Mouse (Mus musculus) left cerebral cortex, adult 9 months (tissue): ENCODE results near the gene Bicral.

Source experiments
- DNase-seq, 2 experiments: peaks; one replicate each; pipeline ENCODE4 v3.0.0; 2022; ENCODE audit warnings: low spot score in 2 of 2

Bicral gene

GRCm38 (mm10) chr17:46843716-46844115 is 14.6 kb downstream of the Bicral start:
- DNase-seq = no peak

GRCm38 (mm10) chr17:46843022-46843421 is 15.3 kb downstream of the Bicral start:
- no peak for DNase-seq

- no peak for DNase-seq
Observed at GRCm38 (mm10) chr17:46840304-46841010, 17.8 kb downstream of the Bicral start.

DNA sequence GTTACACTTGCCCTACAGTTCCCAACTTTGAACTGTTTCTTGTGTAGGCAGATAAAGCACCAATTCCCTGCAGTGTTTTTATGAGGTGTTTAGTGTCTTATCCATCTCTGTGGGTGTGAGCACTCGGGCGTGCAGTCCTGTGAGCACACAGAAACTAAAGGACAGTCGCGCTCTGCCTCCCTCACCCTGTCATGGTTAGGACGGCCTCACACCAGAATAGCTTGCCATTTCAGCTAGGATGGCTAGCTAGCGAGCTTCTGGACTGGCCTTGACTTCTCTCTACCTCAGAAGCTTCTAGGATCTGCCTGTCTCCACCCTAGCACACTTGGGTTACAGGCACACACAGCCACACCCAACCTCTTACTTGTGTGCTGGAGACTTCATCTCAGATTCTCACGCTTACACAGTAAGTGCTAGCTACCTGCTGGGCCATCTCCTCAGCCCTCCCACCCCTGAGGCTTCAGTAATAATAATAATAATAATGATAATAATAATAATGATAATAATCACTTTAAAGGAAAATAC is 19.8 kb downstream of the Bicral start:
- DNase-seq = no peak

DNA sequence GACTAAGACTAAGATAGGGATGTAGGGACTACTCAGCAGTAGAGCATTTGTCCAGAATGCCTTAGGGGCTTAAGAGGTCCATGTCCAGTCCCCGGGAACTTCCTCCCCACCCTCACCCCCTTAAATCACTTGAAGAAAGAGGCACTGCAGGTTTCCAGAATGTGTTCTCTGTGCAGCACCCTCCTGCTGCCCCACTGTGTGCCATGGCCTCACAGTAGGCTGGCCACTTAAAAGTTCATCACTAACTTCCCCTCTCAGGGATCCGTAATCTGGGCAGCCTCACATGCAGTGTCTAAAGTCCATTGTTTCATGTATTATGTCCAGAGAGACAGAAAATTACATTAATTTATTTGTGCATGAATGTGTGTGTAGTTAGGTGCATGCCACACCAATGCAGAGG is 20.4 kb downstream of the Bicral start:
- no peak for DNase-seq

- DNase-seq = no peak
Observed at GRCm38 (mm10) chr17:46835093-46835715, 23.1 kb downstream of the Bicral start.

GRCm38 (mm10) chr17:46832981-46833305 is 25.3 kb downstream of the Bicral start:
- DNase-seq = no peak

GRCm38 (mm10) chr17:46832101-46832980 is 25.9 kb downstream of the Bicral start:
- no peak for DNase-seq

DNA sequence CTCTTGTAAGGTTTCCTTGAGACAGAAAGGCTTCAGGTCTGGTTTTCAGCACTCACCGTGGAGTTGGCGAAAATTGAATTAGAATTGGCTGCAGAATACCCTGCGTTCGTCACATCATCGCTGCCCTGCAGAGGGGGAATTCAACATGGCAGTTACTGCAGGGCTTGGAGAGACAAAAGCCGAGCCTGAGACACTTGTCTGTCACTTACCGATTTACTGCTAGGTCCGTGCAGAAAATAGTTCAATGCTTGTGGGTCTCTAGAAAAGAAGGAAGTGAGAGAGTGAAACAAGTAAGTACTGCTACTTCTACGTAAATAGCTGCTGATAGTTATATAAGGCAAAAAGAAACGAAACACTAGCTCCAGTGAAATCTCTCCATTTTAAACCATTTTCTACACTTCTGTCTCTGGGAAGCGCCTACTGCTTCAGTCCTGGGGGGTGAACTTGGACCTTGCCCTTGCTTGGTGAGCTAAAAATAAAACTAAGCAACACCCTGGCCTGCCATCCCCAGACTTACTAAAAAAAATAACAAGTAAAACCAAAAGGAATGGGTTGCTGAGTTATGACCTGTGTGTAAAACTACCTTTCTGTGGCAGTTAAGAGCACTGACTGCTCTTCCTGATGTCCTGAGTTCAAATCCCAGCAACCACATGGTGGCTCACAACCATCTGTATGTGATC is 28.3 kb downstream of the Bicral start:
- no peak for DNase-seq

- no peak for DNase-seq
Observed at GRCm38 (mm10) chr17:46828935-46829334, 29.3 kb downstream of the Bicral start.

DNA sequence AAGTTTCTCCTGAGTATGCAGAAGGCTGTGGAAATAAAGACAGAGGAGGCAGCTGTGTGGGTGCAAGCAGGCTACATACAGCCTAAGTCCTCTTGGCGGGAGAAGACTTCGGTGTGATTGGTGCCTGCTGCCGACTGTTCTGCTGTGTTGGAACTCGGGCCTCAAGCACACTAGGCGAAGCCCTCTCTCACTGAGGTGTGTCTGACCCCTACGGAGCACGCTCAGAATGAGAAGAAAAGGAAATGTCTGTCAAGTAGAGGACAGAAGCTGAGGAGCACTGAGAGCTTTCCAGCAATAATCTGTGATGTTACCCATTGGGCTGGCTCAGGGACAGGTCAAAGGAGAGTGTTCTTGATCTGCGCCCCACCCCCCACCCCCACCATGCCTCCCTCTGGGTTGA is 35.2 kb downstream of the Bicral start:
- DNase-seq = no peak

- no peak for DNase-seq
Observed at GRCm38 (mm10) chr17:46820628-46821027, 37.7 kb downstream of the Bicral start.

DNA sequence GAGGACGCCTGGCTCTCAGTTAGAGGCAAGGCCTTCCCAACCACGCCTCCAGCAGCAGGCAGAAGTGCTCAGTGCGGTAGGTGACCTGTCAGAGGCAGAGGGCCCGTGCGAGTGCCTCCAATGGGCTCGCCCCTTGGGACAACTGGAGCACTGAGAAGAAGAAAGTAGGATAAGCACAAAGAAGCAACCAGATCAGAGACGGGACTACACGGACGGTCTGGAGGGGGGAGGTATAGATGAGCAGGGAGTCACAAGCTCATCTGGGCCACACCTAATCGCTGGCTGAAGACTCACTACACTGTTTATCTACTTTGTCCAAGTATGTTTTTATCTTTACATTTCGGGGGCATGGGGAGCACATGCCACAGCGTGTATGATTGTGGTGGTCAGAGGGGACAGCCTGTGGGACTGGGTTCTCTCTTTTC is 40.5 kb downstream of the Bicral start:
- DNase-seq = no peak

- no peak for DNase-seq
Observed at GRCm38 (mm10) chr17:46816306-46816705, 42.0 kb downstream of the Bicral start.

DNA sequence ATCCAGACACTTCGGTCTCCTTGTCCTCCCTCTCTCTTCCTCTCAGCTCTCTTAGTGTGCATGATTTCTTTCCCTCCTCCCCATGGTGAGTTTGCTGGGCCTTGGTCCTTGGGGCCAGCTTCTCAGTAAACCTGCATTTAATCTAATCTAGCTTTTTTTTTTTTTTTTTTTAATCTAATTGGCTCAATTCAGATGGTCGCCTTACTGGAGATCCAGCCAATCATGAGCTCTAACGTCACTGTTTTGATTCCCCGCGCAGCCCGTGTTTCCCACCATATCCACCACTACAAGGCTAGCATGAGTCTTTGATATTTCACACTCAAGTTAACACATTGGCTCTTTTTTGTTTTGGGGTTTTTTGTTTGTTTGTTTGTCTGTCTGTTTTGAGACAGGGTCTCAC is 43.8 kb downstream of the Bicral start:
- no peak for DNase-seq

DNA sequence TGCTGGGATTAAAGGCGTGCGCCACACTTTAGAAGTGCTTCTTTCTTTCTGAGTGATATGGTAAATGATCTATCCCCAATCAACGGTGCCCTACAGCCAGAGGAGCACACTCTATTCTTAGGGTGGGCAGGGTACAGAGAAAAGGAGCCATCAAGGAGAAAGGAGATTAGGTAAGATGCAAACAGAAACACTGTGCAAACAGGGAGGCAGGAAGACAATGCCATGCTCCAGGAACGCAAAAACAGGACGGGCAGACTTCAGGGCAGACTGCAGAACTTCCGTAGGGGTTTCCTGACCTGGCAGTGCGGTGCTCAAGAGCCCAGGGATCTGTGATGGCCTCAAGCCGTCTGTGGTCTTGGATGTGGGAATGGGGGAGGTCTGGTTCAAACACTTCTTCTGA is 44.6 kb downstream of the Bicral start:
- DNase-seq = no peak

- DNase-seq = no peak
Observed at GRCm38 (mm10) chr17:46812442-46812841, 45.8 kb downstream of the Bicral start.

DNA sequence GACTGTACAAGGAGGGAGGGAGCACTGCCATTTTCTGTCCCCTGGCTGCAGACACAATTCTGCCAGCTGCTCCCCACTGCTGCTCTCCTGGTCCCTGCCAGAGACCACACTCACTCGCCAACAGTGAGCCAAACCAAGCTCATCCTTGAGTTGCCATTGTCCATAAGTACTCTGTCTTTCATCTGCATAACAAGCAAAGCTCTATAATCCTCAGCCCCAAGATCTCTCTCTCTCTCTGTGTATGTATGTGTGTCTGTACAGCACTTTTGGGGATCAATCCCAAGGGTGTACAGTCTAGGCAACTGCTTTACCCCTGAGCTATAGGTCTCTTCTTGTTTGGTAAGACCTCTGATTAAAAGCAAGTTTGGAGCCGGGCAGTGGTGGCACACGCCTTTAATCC is 47.6 kb downstream of the Bicral start:
- DNase-seq = no peak

- DNase-seq = no peak
Observed at GRCm38 (mm10) chr17:46809131-46809830, 49.0 kb downstream of the Bicral start.

DNA sequence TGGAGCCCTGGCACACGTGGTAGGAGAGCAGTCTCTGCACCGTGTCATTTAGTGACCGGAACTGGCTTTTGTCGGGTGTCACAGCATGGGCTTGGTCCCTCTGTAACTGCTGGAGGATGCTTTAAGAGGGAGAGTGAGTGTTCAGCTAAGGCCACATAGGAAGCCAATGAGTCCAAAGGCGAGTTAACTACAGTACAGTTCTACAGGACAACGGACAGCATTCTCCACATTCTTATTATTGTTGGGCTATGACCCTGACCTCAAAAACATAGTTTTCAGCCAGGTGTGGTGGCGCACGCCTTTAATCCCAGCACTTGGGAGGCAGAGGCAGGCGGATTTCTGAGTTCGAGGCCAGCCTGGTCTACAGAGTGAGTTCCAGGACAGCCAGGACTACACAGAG is 49.9 kb downstream of the Bicral start:
- DNase-seq = no peak

GRCm38 (mm10) chr17:46801761-46802160 is 56.5 kb downstream of the Bicral start:
- DNase-seq = no peak
